Mouse (Mus musculus) kidney, adult 2 months (tissue): ENCODE results near the gene Gm11555. TPM values are rescaled to one million over a fixed set of nuclear protein-coding genes. Genes with fewer than 3 reads are reported as not detected.
"Not testable (repeated sequence)": the region's sequence is repeated elsewhere in the genome, so short reads cannot be mapped to it uniquely, and the experiment has no call there.

Source experiments
- DNase-seq: peaks from one replicate; pipeline ENCODE4 v3.0.0; 2021
- H3K27ac ChIP-seq: fragments of 200-500 bp; 2 replicates; pipeline ENCODE4 v1.5.1; 2012; ENCODE audit warnings: low read depth, low read length, control low read depth, inconsistent platforms; ENCODE audit not compliant: insufficient read depth
- H3K27me3 ChIP-seq: fragments of 200-500 bp; replicated peaks from 2 replicates; pipeline ENCODE4 v1.6.1; 2012; ENCODE audit warnings: mild to moderate bottlenecking, moderate library complexity, low read length, inconsistent platforms; ENCODE audit not compliant: control insufficient read depth, insufficient read depth
- H3K36me3 ChIP-seq: fragments of 200-500 bp; 2 replicates; pipeline ENCODE4 v1.6.1; 2012; ENCODE audit warnings: mild to moderate bottlenecking, moderate library complexity, low read length, inconsistent platforms; ENCODE audit not compliant: control insufficient read depth, insufficient read depth
- H3K4me1 ChIP-seq: fragments of 200-500 bp; 2 replicates; pipeline ENCODE4 v1.6.1; 2011; ENCODE audit warnings: low read length; ENCODE audit not compliant: control insufficient read depth, insufficient read depth
- H3K4me3 ChIP-seq: fragments of 200-500 bp; 2 replicates; pipeline ENCODE4 v1.5.1; 2011; ENCODE audit warnings: mild to moderate bottlenecking, low read depth, low read length, control low read depth; ENCODE audit not compliant: insufficient read depth
- CTCF ChIP-seq: fragments of 200-500 bp; conservative IDR thresholded peaks from 2 replicates; pipeline ENCODE4 v1.5.1; 2011; ENCODE audit warnings: low read depth, mild to moderate bottlenecking, control low read depth, low read length, moderate library complexity, mixed read lengths; ENCODE audit not compliant: insufficient read depth, insufficient read length
- POLR2A ChIP-seq: fragments of 200-500 bp; IDR thresholded peaks from one replicate; pipeline ENCODE4 v1.6.1; 2011; ENCODE audit warnings: low read depth, low read length, control low read depth
- WGBS: fragments of 180-500 bp; shearing (Covaris S2); methylation state at CpG from one replicate; pipeline ENCODE4 v1.1.7; 2018; 5-methylcytosine and 5-hydroxymethylcytosine counted together
- polyA plus RNA-seq: library from polyadenylated mRNA; depleted of rRNA; stranded (reverse); fragments of >200 nt; gene quantifications from 2 replicates; pipeline ENCODE4 v1.2.3, GENCODE M21; 2012

Gm11555 gene
- polyA plus RNA-seq, 1 experiment, result not detected

DNA sequence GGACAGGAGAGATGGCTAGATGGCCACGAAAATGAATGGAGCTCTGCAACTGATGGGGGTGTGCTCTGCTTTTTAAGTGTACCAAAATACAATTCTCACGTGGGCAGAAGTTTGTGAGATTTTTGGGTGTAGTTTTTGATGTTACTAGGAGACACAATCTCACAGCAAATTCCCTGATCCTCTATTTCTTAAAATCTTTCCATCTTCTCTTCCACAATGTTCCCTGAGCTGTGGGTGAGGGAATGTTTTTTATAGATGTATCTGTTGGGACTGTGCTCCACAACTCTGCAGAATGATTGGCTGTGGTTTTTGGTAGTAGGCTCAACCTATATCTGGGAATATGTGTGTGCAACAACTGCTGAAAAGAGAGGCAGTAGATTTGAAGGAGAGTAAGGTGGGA is 16.7 kb downstream of the Gm11555 start:
- Histone ChIP-seq H3K4me3 (no peak overlapping the region), H3K4me1 (no peaks in the 10 kb centered on the region), H3K36me3 (no peaks in the 10 kb centered on the region), H3K27ac (no peak overlapping the region), H3K27me3 (no peaks in the 10 kb centered on the region)
- TF ChIP-seq POLR2A, result no peak
- TF ChIP-seq CTCF, result no peak
- DNase-seq, result no peak
- WGBS, result 63% methylated on average over 2 of the region's 2 CpGs

DNA sequence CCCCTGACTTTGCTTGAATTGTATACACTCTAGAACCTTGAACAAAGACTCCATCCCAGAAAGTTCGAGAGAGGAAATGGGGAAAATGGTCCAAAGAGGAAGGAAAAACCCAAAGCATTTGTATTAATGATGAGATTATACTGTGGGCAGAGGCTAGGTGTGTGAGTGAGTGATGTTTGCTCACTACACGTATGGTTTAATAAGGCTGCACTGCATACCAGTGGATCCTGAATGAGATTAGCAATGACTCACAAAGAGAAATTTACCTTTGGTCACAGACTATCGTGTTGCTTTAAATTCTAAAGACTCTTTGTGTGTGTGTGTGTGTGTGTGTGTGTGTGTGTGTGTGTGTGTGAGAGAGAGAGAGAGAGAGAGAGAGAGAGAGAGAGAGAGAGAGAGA is 19.1 kb downstream of the Gm11555 start:
- H3K4me1 ChIP-seq, result no peaks in the 10 kb centered on the region
- TF ChIP-seq POLR2A, result no peak
- TF ChIP-seq CTCF, result no peak
- no peak overlapping the region for H3K4me3 ChIP-seq
- WGBS, result 75% methylated on average over 3 of the region's 3 CpGs
- no peaks in the 10 kb centered on the region for H3K27me3 ChIP-seq
- H3K36me3 ChIP-seq, result no peaks in the 10 kb centered on the region
- H3K27ac ChIP-seq, result no peak overlapping the region
- no peak for DNase-seq

DNA sequence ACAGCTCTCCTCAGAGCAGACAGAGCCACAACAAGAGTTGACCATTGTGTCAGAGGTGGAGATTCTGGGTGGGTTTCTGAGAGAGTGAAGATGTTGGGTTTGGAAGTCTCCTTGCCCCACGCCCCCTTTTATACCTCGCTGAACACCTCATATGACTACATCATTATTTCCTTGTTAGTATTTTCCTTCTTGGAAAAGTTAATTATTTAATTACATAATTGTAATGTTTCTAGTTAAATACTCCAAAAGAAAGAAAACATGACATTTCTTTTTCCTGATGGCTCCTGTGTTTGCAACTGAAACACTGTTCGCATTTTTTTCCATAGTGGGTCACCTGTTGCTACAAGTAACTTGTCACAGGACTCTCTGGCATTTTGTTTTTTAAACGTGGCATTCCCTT is 21.9 kb downstream of the Gm11555 start, which contains the start of gene Krtap4-1:
Krtap4-1 (minus strand) TSS at position 101 of the 400 bp plus-strand sequence.
- no peak for DNase-seq
- Histone ChIP-seq H3K27me3 (no peaks in the 10 kb centered on the region), H3K27ac (no peak within 1 kb of the TSS), H3K36me3 (no peaks in the 10 kb centered on the region), H3K4me1 (no peaks in the 10 kb centered on the region), H3K4me3 (no peak within 1 kb of the TSS)
- no peak for TF ChIP-seq CTCF
- no peak for TF ChIP-seq POLR2A
- WGBS, result 70% methylated on average over 4 of the region's 4 CpGs

- no peak for DNase-seq
- Histone ChIP-seq H3K27me3 (no peaks in the 10 kb centered on the region), H3K27ac (no peak within 1 kb of the TSS), H3K36me3 (no peaks in the 10 kb centered on the region), H3K4me1 (no peaks in the 10 kb centered on the region), H3K4me3 (no peak within 1 kb of the TSS)
- WGBS, result 68% methylated on average over 2 of the region's 2 CpGs
- no peak for TF ChIP-seq CTCF
- no peak for TF ChIP-seq POLR2A
These were observed 29.7 kb downstream of the Gm11555 start, which contains the start of gene Gm11562 for GRCm38 (mm10) chr11:99620335-99620734. TSS of gene Gm11562 (minus strand) at chr11:99620435.

DNA sequence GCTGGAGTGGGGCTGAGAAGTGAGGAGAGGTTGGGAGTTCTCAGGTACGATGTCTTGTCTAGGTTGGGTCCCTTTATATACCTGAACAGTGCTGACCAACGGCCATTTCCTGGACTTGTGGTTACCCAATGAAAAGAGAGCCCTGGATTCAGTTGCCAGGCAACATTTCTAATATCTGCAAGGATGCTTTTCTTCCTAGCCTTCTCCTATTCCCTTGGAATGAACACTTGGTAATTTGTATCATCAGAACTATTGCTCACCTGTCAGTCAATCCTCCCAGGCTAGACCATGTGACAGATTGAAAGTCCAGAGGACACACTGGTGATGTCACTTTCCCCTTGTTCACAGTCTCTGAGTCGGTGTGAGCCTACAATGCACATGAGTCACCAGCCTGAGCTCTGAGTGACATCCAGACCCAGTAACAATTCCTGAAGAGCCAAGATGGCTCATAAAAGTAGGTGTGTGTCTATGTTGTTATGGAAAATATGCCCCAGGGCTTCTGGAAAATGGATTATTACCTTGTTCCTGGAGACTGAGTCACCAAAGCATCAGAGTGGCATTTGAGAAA is 35.2 kb downstream of the Gm11555 start, which contains the start of gene Krtap2-4:
Krtap2-4 (minus strand) TSS at position 51 of the 568 bp plus-strand sequence.
- no peak for DNase-seq
- H3K4me1 ChIP-seq, result no peaks in the 10 kb centered on the region
- TF ChIP-seq POLR2A (no peak), CTCF (no peak)
- H3K27me3 ChIP-seq, result no peaks in the 10 kb centered on the region
- no peak within 1 kb of the TSS for H3K27ac ChIP-seq
- WGBS, result 73% methylated on average over 3 of the region's 3 CpGs
- H3K4me3 ChIP-seq, result no peak within 1 kb of the TSS
- no peaks in the 10 kb centered on the region for H3K36me3 ChIP-seq

GRCm38 (mm10) chr11:99610089-99610488 is 39.9 kb downstream of the Gm11555 start, which contains the start of gene Gm11937:
TSS of gene Gm11937 (minus strand) at chr11:99610189.
- H3K4me1 ChIP-seq, DNase-seq, H3K27ac ChIP-seq, H3K36me3 ChIP-seq, H3K27me3 ChIP-seq, H3K4me3 ChIP-seq: not testable (repeated sequence)
- WGBS, result 59% methylated on average over 1 of the region's 2 CpGs

- H3K27me3 ChIP-seq, result no peaks in the 10 kb centered on the region
- no peaks in the 10 kb centered on the region for H3K36me3 ChIP-seq
- H3K27ac ChIP-seq, result no peak overlapping the region
- H3K4me3 ChIP-seq, result no peak overlapping the region
- 76% methylated on average over 1 of the region's 1 CpGs for WGBS
- TF ChIP-seq POLR2A (no peak), CTCF (no peak)
- H3K4me1 ChIP-seq, result no peaks in the 10 kb centered on the region
- DNase-seq, result no peak
These were observed 40.9 kb downstream of the Gm11555 start for GRCm38 (mm10) chr11:99609126-99609525.

DNA sequence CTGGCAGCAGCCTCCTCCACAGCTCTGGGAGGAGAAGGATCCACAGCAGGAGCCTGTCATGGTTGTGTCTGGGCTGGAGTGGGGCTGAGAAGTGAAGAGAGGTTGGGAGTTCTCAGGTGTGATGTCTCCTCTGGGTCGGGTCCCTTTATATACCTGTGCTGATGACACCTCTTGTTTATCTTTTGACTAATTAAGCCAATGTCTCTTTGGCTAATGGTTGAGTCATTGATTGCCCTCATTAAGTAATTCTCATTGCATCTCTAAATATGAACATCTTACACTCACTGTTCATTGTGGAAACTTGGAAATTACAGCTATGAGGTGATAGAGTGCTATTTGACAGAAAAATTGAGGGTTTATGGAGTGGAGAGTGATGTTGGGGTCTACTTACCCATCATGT is 46.8 kb downstream of the Gm11555 start, which contains the start of gene Gm11938:
Gm11938 (minus strand) TSS at position 101 of the 400 bp plus-strand sequence.
- H3K4me1 ChIP-seq, DNase-seq, H3K4me3 ChIP-seq, H3K27ac ChIP-seq, H3K27me3 ChIP-seq, H3K36me3 ChIP-seq: not testable (repeated sequence)
- WGBS, result 39% methylated on average over 1 of the region's 1 CpGs
